Mouse (Mus musculus): ENCODE data around the gene Igsf3. TPM values are rescaled to one million over a fixed set of nuclear protein-coding genes. Genes with fewer than 3 reads are reported as not detected.

The Igsf3 gene
- polyA plus RNA-seq, 1 experiment: 2.6 TPM

GRCm38 (mm10) chr3:101372345-101372980 is 4.4 kb upstream of the Igsf3 start:
- no peaks in the 10 kb centered on the region for H3K27me3 ChIP-seq (replicated peaks; ENCODE audit: control insufficient read depth, insufficient read depth, low read length)
- peak; percentile 67 for DNase-seq
- no peak overlapping the region for H3K4me3 ChIP-seq (ENCODE audit: insufficient read depth, low read depth, low read length)
- WGBS: 40% methylated on average over 13 of the region's 13 CpGs
- H3K36me3 ChIP-seq (ENCODE audit: control insufficient read depth, insufficient read depth, low read length): no peaks in the 10 kb centered on the region
- no peaks in the 10 kb centered on the region for H3K4me1 ChIP-seq (ENCODE audit: control insufficient read depth, insufficient read depth, low read length)
- TF ChIP-seq CTCF (conservative IDR thresholded peaks at IDR 0.05; ENCODE audit: insufficient read depth, insufficient read length, low read depth, low read length): peak; percentile 74
- TF ChIP-seq POLR2A (IDR thresholded peaks at IDR 0.05; ENCODE audit: low read depth, low read length): no peak
- no peak overlapping the region for H3K27ac ChIP-seq (ENCODE audit: insufficient read depth, low read depth, low read length)

GRCm38 (mm10) chr3:101377256-101378024 is 557 bp downstream of the Igsf3 start:
- Histone ChIP-seq H3K27ac (ENCODE audit: insufficient read depth, low read depth, low read length) (no peak overlapping the region), H3K27me3 (replicated peaks; ENCODE audit: control insufficient read depth, insufficient read depth, low read length) (no peaks in the 10 kb centered on the region), H3K4me3 (ENCODE audit: insufficient read depth, low read depth, low read length) (peak overlapping the region; percentile 67), H3K4me1 (ENCODE audit: control insufficient read depth, insufficient read depth, low read length) (0 out of 2 replicates have a peak, but pooled peaks cover 3% of the 10 kb centered on the region), H3K36me3 (ENCODE audit: control insufficient read depth, insufficient read depth, low read length) (no peaks in the 10 kb centered on the region)
- 1% methylated on average over 62 of the region's 62 CpGs for WGBS
- no peak for DNase-seq
- TF ChIP-seq CTCF (conservative IDR thresholded peaks at IDR 0.05; ENCODE audit: insufficient read depth, insufficient read length, low read depth, low read length) (no peak), POLR2A (IDR thresholded peaks at IDR 0.05; ENCODE audit: low read depth, low read length) (no peak)

DNA sequence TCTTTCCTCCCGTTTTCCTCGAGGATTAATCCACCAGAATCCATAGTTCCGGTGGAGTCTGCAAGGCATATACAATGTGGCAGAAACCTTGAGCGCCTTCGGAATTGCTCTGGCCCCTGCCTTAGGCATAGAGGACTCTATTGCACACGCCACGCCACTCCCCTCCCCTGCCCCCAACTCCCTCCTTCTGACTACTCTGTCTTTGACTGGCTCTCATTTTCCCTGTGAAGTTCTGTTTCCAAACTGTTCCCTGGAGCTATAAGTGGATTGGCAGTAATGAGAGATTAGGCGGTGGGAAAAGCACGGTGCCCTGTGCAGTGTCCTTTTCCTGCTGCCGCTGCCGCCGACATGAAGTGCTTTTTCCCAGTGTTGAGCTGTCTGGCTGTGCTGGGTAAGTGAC is 1.2 kb downstream of the Igsf3 start:
- Histone ChIP-seq H3K27ac (ENCODE audit: insufficient read depth, low read depth, low read length) (no peak overlapping the region), H3K36me3 (ENCODE audit: control insufficient read depth, insufficient read depth, low read length) (no peaks in the 10 kb centered on the region), H3K27me3 (replicated peaks; ENCODE audit: control insufficient read depth, insufficient read depth, low read length) (no peaks in the 10 kb centered on the region), H3K4me1 (ENCODE audit: control insufficient read depth, insufficient read depth, low read length) (0 out of 2 replicates have a peak, but pooled peaks cover 3% of the 10 kb centered on the region), H3K4me3 (ENCODE audit: insufficient read depth, low read depth, low read length) (peak overlapping the region; percentile 67)
- WGBS: 12% methylated on average over 12 of the region's 12 CpGs
- DNase-seq: peak; percentile 39
- TF ChIP-seq POLR2A (IDR thresholded peaks at IDR 0.05; ENCODE audit: low read depth, low read length) (no peak), CTCF (conservative IDR thresholded peaks at IDR 0.05; ENCODE audit: insufficient read depth, insufficient read length, low read depth, low read length) (no peak)

GRCm38 (mm10) chr3:101379789-101380188 is 2.9 kb downstream of the Igsf3 start:
- no peak overlapping the region for H3K27ac ChIP-seq (ENCODE audit: insufficient read depth, low read depth, low read length)
- H3K27me3 ChIP-seq (replicated peaks; ENCODE audit: control insufficient read depth, insufficient read depth, low read length): no peaks in the 10 kb centered on the region
- DNase-seq: no peak
- H3K4me1 ChIP-seq (ENCODE audit: control insufficient read depth, insufficient read depth, low read length): 0 out of 2 replicates have a peak, but pooled peaks cover 3% of the 10 kb centered on the region
- TF ChIP-seq POLR2A (IDR thresholded peaks at IDR 0.05; ENCODE audit: low read depth, low read length): no peak
- TF ChIP-seq CTCF (conservative IDR thresholded peaks at IDR 0.05; ENCODE audit: insufficient read depth, insufficient read length, low read depth, low read length): no peak
- H3K4me3 ChIP-seq (ENCODE audit: insufficient read depth, low read depth, low read length): no peak overlapping the region
- WGBS: 47% methylated on average over 4 of the region's 4 CpGs
- no peaks in the 10 kb centered on the region for H3K36me3 ChIP-seq (ENCODE audit: control insufficient read depth, insufficient read depth, low read length)

- DNase-seq: no peak
- Histone ChIP-seq H3K36me3 (ENCODE audit: control insufficient read depth, insufficient read depth, low read length) (no peaks in the 10 kb centered on the region), H3K27ac (ENCODE audit: insufficient read depth, low read depth, low read length) (no peak overlapping the region), H3K27me3 (replicated peaks; ENCODE audit: control insufficient read depth, insufficient read depth, low read length) (no peaks in the 10 kb centered on the region), H3K4me1 (ENCODE audit: control insufficient read depth, insufficient read depth, low read length) (0 out of 2 replicates have a peak, but pooled peaks cover 3% of the 10 kb centered on the region), H3K4me3 (ENCODE audit: insufficient read depth, low read depth, low read length) (no peak overlapping the region)
- TF ChIP-seq CTCF (conservative IDR thresholded peaks at IDR 0.05; ENCODE audit: insufficient read depth, insufficient read length, low read depth, low read length) (no peak), POLR2A (IDR thresholded peaks at IDR 0.05; ENCODE audit: low read depth, low read length) (no peak)
- 87% methylated on average over 5 of the region's 5 CpGs for WGBS
Measured at GRCm38 (mm10) chr3:101381691-101382090, 4.8 kb downstream of the Igsf3 start.

DNA sequence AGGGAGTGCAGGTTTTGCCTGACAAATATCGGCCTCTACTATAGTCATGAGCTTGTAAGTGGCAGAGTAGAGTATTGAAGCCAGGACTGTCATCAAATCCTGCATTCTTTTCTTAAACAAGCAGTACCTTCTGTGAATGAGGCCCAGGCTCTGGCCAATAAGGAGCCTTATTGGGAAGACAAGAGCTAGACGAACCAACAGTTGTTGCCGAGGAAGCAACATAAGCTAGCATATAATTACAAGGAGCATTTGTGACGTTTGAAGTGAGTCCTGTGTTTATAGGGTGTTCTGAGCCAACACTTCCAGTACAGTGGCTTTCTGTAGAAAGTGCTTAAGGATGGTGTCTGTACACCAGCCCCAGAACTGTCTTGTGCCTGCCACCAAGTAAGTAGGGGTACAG is 5.9 kb downstream of the Igsf3 start:
- no peak for TF ChIP-seq CTCF (conservative IDR thresholded peaks at IDR 0.05; ENCODE audit: insufficient read depth, insufficient read length, low read depth, low read length)
- no peak for TF ChIP-seq POLR2A (IDR thresholded peaks at IDR 0.05; ENCODE audit: low read depth, low read length)
- Histone ChIP-seq H3K36me3 (ENCODE audit: control insufficient read depth, insufficient read depth, low read length) (no peaks in the 10 kb centered on the region), H3K4me3 (ENCODE audit: insufficient read depth, low read depth, low read length) (no peak overlapping the region), H3K27me3 (replicated peaks; ENCODE audit: control insufficient read depth, insufficient read depth, low read length) (no peaks in the 10 kb centered on the region), H3K4me1 (ENCODE audit: control insufficient read depth, insufficient read depth, low read length) (0 out of 2 replicates have a peak, but pooled peaks cover under 1% of the 10 kb centered on the region), H3K27ac (ENCODE audit: insufficient read depth, low read depth, low read length) (no peak overlapping the region)
- no peak for DNase-seq
- WGBS: 81% methylated on average over 4 of the region's 4 CpGs

DNA sequence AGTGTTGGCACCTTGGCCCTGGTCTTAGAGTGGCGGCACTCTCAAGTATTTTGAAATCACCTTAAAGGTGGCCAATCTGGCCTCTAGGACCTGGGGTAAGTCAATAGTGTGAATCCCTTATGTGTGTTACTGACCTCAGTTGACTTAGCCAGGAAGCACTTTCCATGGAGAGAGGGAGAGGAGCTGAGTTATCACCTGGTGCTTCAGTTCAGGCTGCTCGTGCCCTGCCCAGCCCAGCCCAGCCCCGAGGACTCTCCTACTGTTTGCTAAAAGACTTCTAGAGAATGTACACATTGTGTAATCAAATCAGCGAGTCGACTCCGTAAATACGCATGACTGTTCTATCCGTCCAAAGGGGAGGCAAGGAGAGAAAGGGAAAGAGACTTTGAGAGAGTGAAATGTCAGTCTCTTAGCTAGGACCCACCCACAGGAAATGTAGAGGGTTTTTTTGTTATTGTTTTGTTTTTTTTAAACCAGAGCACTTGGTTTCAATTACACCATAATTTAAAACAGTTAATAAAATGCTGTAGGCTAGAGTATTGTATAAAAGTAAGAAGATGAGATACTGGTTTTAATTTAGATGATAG is 9.6 kb downstream of the Igsf3 start:
- Histone ChIP-seq H3K4me1 (ENCODE audit: control insufficient read depth, insufficient read depth, low read length) (peaks cover under 1% of the 10 kb centered on the region; the same call in 1 of the 2 replicates), H3K36me3 (ENCODE audit: control insufficient read depth, insufficient read depth, low read length) (no peaks in the 10 kb centered on the region), H3K27me3 (replicated peaks; ENCODE audit: control insufficient read depth, insufficient read depth, low read length) (no peaks in the 10 kb centered on the region), H3K4me3 (ENCODE audit: insufficient read depth, low read depth, low read length) (no peak overlapping the region), H3K27ac (ENCODE audit: insufficient read depth, low read depth, low read length) (no peak overlapping the region)
- 61% methylated on average over 8 of the region's 8 CpGs for WGBS
- no peak for DNase-seq
- TF ChIP-seq POLR2A (IDR thresholded peaks at IDR 0.05; ENCODE audit: low read depth, low read length): no peak
- TF ChIP-seq CTCF (conservative IDR thresholded peaks at IDR 0.05; ENCODE audit: insufficient read depth, insufficient read length, low read depth, low read length): no peak
